Mouse (Mus musculus): ENCODE results near the gene Wwc2. TPM values are rescaled to one million over a fixed set of nuclear protein-coding genes. Genes with fewer than 3 reads are reported as not detected.

Gene Wwc2
- polyA plus RNA-seq, 1 experiment = 18.6 TPM

DNA sequence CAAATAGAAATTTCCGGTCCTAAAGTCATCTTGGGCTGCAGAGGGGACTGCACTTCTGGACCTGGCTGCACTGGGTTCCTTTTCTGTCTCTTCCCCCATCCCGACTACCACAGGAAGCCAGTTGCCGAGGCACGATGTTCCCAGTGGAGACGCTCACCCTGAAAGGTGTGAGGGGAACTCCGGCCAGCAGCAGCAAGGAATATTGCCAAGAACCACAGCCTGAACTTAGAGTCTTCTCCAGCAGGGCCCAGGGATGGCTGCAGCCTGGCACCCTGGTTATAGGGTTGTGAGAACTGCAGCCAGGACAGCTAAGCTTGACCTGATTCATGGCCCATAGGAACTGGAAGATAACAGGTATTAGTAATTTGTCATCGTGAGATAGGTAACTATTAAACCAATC is 86.7 kb downstream of the Wwc2 start:
- no peak overlapping the region for H3K27ac ChIP-seq (ENCODE audit: control insufficient read depth, insufficient read depth, low read depth, low read length)
- peaks cover 2% of the 10 kb centered on the region; the same call in 1 of the 2 replicates for H3K36me3 ChIP-seq (ENCODE audit: control insufficient read depth, insufficient read depth, low read length)
- TF ChIP-seq POLR2A (IDR thresholded peaks at IDR 0.05; ENCODE audit: control insufficient read depth, low read depth, low read length) (no peak), CTCF (IDR thresholded peaks at IDR 0.05; ENCODE audit: control insufficient read depth, insufficient read depth, insufficient replicate concordance, low read depth, low read length) (no peak)
- no peaks in the 10 kb centered on the region for H3K4me1 ChIP-seq (ENCODE audit: control insufficient read depth, insufficient read depth, low read length)
- H3K27me3 ChIP-seq (ENCODE audit: control insufficient read depth, insufficient read depth, low read length) = no peaks in the 10 kb centered on the region
- H3K4me3 ChIP-seq (ENCODE audit: control insufficient read depth, low read depth, low read length) = no peak overlapping the region

DNA sequence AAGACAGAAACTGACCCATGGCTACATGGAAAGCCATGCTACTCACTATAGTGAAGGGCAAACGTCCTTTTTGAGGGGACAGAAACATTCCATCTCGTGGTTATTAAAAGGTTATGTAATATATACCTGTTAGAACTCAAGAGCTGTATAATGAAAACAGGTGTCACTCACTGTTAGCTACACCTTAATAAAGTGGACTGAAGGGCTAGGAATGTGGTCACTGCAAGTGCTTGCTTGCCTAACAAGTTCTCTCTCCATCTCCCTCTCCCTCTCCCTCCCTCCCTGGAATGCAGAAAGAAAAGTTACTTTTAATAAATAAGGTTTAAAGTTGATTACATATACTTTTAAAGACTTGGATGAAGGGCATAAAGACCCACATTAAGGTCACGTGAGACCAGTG is 88.0 kb downstream of the Wwc2 start:
- no peaks in the 10 kb centered on the region for H3K27me3 ChIP-seq (ENCODE audit: control insufficient read depth, insufficient read depth, low read length)
- no peak overlapping the region for H3K27ac ChIP-seq (ENCODE audit: control insufficient read depth, insufficient read depth, low read depth, low read length)
- H3K36me3 ChIP-seq (ENCODE audit: control insufficient read depth, insufficient read depth, low read length) = peaks cover 3% of the 10 kb centered on the region; the same call in 1 of the 2 replicates
- TF ChIP-seq CTCF (IDR thresholded peaks at IDR 0.05; ENCODE audit: control insufficient read depth, insufficient read depth, insufficient replicate concordance, low read depth, low read length) (no peak), POLR2A (IDR thresholded peaks at IDR 0.05; ENCODE audit: control insufficient read depth, low read depth, low read length) (no peak)
- no peaks in the 10 kb centered on the region for H3K4me1 ChIP-seq (ENCODE audit: control insufficient read depth, insufficient read depth, low read length)
- H3K4me3 ChIP-seq (ENCODE audit: control insufficient read depth, low read depth, low read length) = no peak overlapping the region

DNA sequence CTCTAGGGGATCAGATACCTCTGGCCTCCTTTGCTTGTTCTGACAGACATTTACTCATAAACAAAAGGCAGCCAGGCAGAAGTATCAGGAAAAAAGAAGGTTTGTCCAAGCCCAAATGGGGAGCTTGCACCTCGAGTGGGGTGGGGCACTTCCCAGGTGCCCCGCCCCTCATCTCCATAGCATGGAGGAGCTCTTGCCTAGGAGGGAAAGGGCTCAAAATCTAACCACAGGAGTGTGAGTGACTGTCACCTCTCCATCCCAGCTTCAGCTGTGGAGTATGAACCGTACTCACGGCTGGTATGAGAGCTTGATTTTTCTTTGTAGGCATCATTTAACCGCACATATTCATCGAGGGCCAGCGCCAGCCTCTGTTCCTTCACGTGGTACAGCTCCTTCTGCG is 90.4 kb downstream of the Wwc2 start:
- H3K36me3 ChIP-seq (ENCODE audit: control insufficient read depth, insufficient read depth, low read length) = peaks cover 6% of the 10 kb centered on the region
- no peak for TF ChIP-seq CTCF (IDR thresholded peaks at IDR 0.05; ENCODE audit: control insufficient read depth, insufficient read depth, insufficient replicate concordance, low read depth, low read length)
- TF ChIP-seq POLR2A (IDR thresholded peaks at IDR 0.05; ENCODE audit: control insufficient read depth, low read depth, low read length) = no peak
- no peaks in the 10 kb centered on the region for H3K4me1 ChIP-seq (ENCODE audit: control insufficient read depth, insufficient read depth, low read length)
- no peaks in the 10 kb centered on the region for H3K27me3 ChIP-seq (ENCODE audit: control insufficient read depth, insufficient read depth, low read length)
- no peak overlapping the region for H3K27ac ChIP-seq (ENCODE audit: control insufficient read depth, insufficient read depth, low read depth, low read length)
- H3K4me3 ChIP-seq (ENCODE audit: control insufficient read depth, low read depth, low read length) = no peak overlapping the region

DNA sequence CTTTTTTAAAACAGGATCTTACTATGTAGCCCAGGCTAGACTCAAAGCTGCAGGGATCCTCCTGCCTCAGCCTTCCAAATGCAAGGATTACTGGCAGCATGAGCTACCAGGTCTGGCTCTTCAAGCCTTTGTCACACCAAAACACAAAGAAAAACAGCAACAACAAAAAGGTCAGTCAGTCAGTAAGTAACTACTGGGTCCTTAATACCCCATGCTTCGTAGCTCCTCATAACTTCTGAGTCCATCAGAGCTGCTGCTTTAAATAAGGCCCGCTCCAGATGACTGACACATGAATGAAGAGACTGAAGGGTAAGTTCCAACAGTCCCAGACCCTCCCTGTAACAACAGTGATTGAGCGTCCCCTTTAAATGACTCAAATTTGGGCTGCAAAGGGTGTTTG is 90.8 kb downstream of the Wwc2 start:
- no peak for TF ChIP-seq POLR2A (IDR thresholded peaks at IDR 0.05; ENCODE audit: control insufficient read depth, low read depth, low read length)
- no peak for TF ChIP-seq CTCF (IDR thresholded peaks at IDR 0.05; ENCODE audit: control insufficient read depth, insufficient read depth, insufficient replicate concordance, low read depth, low read length)
- no peaks in the 10 kb centered on the region for H3K4me1 ChIP-seq (ENCODE audit: control insufficient read depth, insufficient read depth, low read length)
- H3K27ac ChIP-seq (ENCODE audit: control insufficient read depth, insufficient read depth, low read depth, low read length) = no peak overlapping the region
- H3K36me3 ChIP-seq (ENCODE audit: control insufficient read depth, insufficient read depth, low read length) = peaks cover 6% of the 10 kb centered on the region
- H3K27me3 ChIP-seq (ENCODE audit: control insufficient read depth, insufficient read depth, low read length) = no peaks in the 10 kb centered on the region
- H3K4me3 ChIP-seq (ENCODE audit: control insufficient read depth, low read depth, low read length) = no peak overlapping the region

DNA sequence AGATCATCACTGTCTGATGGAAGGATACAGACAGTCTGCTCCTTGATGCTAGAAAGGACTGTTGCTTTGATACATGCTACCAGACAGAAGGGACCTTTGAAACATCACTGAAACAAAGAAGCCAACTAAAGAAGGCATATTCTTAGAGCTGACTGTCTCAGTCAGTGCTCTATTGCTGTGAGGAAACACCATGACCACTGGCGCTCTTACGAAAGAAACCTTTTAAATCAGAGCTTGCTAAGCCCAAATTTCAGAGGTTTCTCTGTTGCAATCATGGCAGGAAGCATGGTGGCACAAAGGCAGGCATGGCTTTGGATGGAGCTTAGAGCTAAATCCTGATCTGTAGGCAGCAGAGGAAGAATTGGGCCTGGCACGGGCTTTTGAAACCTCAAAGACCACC is 98.3 kb downstream of the Wwc2 start:
- no peaks in the 10 kb centered on the region for H3K27me3 ChIP-seq (ENCODE audit: control insufficient read depth, insufficient read depth, low read length)
- no peaks in the 10 kb centered on the region for H3K4me1 ChIP-seq (ENCODE audit: control insufficient read depth, insufficient read depth, low read length)
- H3K27ac ChIP-seq (ENCODE audit: control insufficient read depth, insufficient read depth, low read depth, low read length) = no peak overlapping the region
- TF ChIP-seq POLR2A (IDR thresholded peaks at IDR 0.05; ENCODE audit: control insufficient read depth, low read depth, low read length) (no peak), CTCF (IDR thresholded peaks at IDR 0.05; ENCODE audit: control insufficient read depth, insufficient read depth, insufficient replicate concordance, low read depth, low read length) (no peak)
- H3K4me3 ChIP-seq (ENCODE audit: control insufficient read depth, low read depth, low read length) = no peak overlapping the region
- peaks cover 4% of the 10 kb centered on the region for H3K36me3 ChIP-seq (ENCODE audit: control insufficient read depth, insufficient read depth, low read length)

DNA sequence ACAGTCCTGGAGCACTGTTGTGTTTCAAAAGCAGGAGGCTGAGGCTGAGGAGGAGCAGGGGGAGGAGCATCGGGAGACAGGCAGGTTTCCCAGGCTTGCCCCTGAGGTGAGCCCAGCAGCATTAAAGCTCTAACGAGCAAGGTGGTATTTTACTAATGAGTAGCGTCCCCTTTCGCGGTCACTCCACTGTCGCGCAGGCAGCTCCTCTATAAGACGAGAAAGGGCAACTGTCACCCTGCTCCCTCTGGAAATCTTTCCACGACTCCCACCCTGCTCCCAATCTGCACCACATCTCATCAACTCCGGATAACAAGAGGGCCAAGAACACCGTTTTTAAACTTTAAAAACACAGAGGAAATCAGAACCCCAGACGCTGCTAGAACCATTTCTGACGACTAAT is 99.1 kb downstream of the Wwc2 start:
- Histone ChIP-seq H3K4me3 (ENCODE audit: control insufficient read depth, low read depth, low read length) (no peak overlapping the region), H3K27ac (ENCODE audit: control insufficient read depth, insufficient read depth, low read depth, low read length) (no peak overlapping the region), H3K36me3 (ENCODE audit: control insufficient read depth, insufficient read depth, low read length) (peaks cover 4% of the 10 kb centered on the region), H3K27me3 (ENCODE audit: control insufficient read depth, insufficient read depth, low read length) (no peaks in the 10 kb centered on the region), H3K4me1 (ENCODE audit: control insufficient read depth, insufficient read depth, low read length) (no peaks in the 10 kb centered on the region)
- TF ChIP-seq CTCF (IDR thresholded peaks at IDR 0.05; ENCODE audit: control insufficient read depth, insufficient read depth, insufficient replicate concordance, low read depth, low read length) (no peak), POLR2A (IDR thresholded peaks at IDR 0.05; ENCODE audit: control insufficient read depth, low read depth, low read length) (no peak)

DNA sequence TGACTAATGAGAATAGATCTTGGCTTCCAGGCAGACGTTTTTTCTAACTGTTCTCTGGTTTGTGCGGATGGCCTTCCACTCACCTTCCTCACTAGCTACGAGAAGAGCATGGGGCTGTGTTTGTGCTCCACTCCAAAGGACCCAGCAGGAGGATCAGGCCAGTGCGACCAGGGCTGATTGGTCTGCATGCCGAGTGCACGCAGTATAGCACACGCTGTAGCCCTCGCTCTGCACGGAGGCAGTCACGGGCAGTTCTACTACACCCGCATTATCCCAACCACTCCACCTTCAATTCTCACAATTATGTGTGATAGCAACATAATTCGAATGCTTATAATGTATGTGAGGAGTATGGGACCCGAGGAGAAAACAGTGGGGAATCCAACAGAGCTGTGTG is 99.9 kb downstream of the Wwc2 start:
- H3K4me1 ChIP-seq (ENCODE audit: control insufficient read depth, insufficient read depth, low read length) = no peaks in the 10 kb centered on the region
- H3K27me3 ChIP-seq (ENCODE audit: control insufficient read depth, insufficient read depth, low read length) = no peaks in the 10 kb centered on the region
- H3K4me3 ChIP-seq (ENCODE audit: control insufficient read depth, low read depth, low read length) = no peak overlapping the region
- TF ChIP-seq POLR2A (IDR thresholded peaks at IDR 0.05; ENCODE audit: control insufficient read depth, low read depth, low read length) (no peak), CTCF (IDR thresholded peaks at IDR 0.05; ENCODE audit: control insufficient read depth, insufficient read depth, insufficient replicate concordance, low read depth, low read length) (no peak)
- H3K36me3 ChIP-seq (ENCODE audit: control insufficient read depth, insufficient read depth, low read length) = no peaks in the 10 kb centered on the region
- no peak overlapping the region for H3K27ac ChIP-seq (ENCODE audit: control insufficient read depth, insufficient read depth, low read depth, low read length)
